Mouse (Mus musculus): Measurements from ENCODE around the gene Nprl3. TPM values are rescaled to one million over a fixed set of nuclear protein-coding genes. Genes with fewer than 3 reads are reported as not detected.
"Not testable (repeated sequence)": the region's sequence is repeated elsewhere in the genome, so short reads cannot be mapped to it uniquely, and the experiment has no call there.

Gene Nprl3
- total RNA-seq (2021): 10 to 100 TPM; 43.6 to 45.6 TPM
- long read RNA-seq, experiment 1, transcript Nprl3-213 (12 exons, 3,417 nt): minor isoform, 7 of 58 reads
- long read RNA-seq, experiment 1, transcript Nprl3-201 (13 exons, 2,865 nt): major isoform, 32 of 58 reads
- long read RNA-seq, experiment 1, partial matches to known transcripts: 3 of 58 reads
- long read RNA-seq, experiment 1, other reads (novel, unspliced or antisense): 12 of 58 reads
- long read RNA-seq, experiment 2, transcript Nprl3-201 (13 exons, 2,865 nt): major isoform, 20 of 36 reads
- long read RNA-seq, experiment 2, partial matches to known transcripts: 1 of 36 reads
- long read RNA-seq, experiment 2, other reads (novel, unspliced or antisense): 10 of 36 reads

DNA sequence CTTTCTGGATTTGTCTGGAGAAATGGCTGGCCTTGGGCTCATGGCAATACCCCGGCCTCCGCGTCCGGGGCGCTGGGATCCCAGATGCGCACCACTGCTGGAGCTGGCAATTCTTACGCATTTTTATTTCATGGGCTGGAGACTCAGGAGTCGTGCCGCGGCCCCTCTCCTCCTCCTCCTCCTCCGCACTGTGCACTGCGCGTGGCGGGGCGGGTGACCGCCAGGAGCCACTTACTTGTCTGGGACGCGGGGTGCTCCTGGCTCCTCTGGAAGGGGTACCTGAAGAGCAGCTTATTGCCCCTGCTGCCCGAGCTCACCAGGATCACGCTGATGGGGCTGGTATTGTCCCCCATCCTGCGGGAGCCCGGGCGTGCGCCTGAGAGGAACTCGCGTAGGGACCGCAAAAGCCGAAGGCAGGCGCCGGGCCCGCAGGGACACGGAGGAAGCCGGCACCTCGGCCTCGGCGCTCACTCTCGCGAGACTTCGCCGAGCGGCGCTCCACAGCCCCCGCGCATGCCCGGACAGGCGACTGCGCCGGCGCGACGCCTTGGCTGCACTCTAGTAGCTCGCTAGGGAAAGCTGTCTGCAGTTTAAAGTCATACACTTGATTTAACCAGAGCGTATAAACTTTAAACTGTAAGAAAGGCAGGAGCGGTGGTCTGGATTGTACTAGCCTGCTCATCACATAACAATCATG is at the start of gene Nprl3:
Gene Nprl3, minus strand, starts transcription at position 520 of the 697 bp plus-strand sequence.
- peak; percentile 95 to 96 for DNase-seq (ENCODE audit: low spot score in 2 of 2)

DNA sequence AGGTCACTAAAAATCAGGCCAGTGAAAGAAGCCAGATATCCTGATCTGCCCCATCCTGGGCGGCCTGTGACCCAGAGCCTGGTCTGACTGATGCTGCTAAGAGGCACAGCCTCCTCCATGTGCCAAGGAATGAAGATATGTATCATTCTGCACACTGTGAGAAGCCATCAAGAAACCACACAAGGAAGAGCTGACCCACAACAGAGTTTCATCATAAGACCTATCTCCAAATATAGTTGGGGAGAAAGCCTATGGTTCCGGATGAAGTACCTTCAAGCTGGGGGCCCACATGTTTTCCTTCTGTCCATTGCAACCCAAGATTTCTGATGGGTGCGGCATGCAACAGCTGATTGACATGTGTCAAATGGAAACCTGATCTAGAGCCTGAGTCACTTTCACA is 48.5 kb upstream of the Nprl3 start:
- no peak for DNase-seq (ENCODE audit: low spot score in 2 of 2)

DNA sequence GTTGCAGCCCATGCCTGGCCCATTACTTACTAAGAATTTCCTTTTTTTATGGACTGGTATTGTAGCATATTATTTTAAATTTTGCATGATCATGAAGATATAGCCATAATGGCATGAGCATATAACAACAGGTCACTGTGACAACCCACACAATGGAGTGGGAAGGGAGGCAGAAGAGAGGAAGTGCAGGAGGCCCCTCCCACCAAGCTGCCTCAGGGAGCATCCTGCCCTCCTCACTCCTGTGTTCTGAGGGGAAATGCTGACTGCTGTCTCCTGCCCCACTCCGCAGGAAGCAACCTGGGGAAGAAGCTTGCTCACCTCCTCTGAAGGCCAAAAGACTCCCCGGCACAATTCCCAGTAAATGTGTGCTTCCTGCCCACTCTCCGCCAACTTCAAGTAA is 42.4 kb upstream of the Nprl3 start:
- DNase-seq (ENCODE audit: low spot score in 2 of 2): no peak

DNA sequence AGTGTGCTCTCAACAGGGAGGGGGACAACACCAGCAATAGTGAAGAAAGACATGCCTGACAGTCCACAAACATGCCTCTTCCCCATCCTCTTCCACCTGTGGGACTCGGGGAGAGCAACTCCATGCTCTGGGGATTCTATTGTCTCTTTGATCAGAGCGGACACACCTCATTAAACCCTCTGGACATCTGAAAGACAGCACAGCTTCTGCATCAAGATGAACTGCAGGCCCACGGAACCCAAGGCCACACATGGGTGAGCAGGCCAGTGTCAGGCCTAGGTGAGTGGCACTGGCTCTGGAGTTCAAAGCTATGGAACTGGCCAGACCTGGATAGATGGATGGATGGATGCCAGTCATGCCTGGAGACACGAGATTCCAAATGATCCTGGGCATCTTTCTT is 41.9 kb upstream of the Nprl3 start:
- no peak for DNase-seq (ENCODE audit: low spot score in 2 of 2)

DNA sequence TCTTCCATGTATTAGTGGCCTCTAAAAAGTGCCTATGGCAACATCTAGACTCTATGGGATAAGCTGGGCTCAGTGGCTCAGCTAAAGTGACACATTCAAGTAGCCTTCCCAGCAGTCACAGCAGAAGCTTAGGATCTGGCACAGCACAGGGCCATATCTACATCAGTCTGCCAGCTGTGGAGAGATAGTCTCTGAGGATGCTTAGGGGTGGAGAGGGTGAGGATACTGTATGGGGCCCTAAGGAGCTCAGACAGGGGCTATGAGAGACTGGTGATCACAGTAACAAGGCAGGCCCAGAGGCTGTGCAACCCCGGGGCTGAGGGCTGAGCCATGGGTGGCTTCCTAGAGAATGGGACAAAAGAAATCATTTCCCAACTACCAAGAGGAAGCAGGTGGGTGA is 39.5 kb upstream of the Nprl3 start:
- DNase-seq (ENCODE audit: low spot score in 2 of 2): no peak

DNA sequence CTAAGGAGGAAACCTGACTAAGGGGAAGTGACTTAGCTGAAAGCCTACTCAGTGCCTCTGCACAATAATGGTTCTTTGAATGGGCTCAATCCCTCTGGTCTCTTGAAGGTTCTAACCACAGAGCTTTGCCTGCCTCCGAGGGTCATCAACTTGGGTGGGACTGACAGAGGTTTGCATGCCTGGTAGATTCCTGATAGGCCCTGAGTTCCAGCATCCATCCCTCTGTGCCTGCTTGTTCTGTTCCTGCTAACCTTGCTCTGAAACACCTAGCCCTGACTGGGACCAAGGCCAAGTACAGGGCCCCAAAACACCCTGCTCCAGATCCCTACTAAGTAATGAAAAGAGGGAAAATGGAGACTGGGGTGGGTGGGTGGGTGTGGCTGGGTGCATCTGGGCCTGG is 35.9 kb upstream of the Nprl3 start:
- no peak for DNase-seq (ENCODE audit: low spot score in 2 of 2)

DNA sequence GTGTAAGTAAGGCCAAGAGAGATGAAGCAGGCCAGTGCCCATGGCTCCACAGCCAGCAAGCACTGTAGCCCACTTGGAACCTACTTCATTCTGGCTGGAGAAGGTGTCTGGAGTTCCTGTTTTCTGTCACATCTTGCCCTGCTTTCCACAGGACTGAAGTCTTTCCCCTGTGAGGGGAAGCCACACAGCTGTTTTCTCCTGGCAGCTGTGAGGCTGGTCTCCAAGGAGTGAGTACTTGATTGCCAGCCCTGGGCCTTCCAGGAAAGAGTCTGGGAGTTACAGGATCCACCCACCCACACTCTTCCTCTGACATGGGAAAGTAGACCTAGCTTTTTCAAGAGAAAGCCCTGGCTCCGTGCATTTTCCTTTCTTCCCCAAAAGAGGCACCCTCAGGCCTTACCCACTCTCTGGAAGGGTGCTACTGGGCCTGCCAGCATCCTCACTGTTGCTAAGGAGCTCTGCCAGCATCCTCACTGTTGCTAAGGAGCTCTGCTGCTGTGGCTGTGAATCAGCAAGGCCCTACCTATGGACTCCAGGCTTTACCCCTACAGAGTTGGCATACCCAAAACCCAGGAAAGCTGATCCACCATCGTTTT is 35.4 kb upstream of the Nprl3 start:
- peak; percentile 24 to 47 for DNase-seq (ENCODE audit: low spot score in 2 of 2)

DNA sequence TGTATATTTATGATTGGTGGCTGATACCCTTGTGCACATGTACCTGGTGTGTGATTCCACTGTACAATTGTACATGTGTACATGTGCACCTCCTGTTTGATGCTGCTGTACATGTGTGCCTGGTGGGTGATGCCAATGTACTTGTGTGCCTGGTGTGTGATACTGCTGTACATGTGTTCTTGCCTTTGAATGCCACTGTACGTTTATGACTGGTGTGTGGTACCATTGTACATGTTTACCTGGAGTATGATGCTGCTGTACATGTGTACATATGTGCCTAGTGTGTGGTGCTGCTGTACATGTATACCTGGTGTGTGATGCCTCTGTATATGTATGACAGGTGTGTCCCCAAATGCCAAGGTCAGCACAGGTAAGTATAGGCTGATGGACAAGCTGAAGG is 34.0 kb upstream of the Nprl3 start:
- no peak for DNase-seq (ENCODE audit: low spot score in 2 of 2)

DNA sequence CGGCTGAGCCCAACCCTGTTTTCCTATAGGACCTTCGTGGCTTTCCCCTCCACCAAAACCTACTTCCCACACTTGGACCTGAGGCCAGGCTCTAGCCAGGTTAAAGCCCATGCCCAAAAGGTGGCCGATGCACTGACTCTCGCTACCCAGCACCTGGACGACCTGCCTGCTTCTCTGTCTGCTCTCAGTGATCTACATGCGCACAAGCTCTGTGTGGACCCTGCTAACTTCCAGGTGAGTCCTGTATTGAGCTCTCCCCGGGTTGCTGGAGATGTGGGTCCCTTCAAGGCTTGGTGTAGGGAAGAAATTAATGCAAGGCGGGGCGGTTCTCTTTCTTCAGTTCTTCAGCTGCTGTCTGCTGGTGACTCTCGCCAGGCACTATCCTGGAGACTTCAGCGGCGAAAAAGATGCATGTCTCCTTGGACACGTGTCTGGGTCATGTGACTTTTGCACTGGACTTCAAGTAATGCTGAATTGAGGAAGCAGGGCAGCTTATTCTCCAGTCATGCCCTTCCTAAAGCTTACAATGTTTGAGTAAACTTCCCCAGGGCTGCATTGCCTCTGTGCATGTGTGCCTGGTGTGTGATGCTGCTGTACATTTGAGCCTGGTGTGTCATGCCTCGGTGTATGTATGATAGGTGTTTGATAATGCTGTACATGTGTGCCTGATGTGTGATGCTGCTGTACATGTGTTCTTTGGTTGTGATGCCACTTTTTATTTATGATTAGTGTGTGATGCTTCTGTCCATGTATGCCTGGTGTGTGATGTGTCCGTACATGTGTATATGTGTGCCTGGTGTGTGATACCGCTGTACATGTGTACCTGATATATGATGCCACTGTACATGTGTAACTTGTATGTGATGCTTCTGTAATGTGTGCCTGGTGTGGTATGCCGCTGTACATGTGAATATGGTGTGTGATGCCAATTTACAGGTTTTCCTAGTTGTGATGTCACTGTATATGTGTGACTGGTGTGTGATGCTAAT is 33.1 kb upstream of the Nprl3 start:
- DNase-seq (ENCODE audit: low spot score in 2 of 2): no peak

DNA sequence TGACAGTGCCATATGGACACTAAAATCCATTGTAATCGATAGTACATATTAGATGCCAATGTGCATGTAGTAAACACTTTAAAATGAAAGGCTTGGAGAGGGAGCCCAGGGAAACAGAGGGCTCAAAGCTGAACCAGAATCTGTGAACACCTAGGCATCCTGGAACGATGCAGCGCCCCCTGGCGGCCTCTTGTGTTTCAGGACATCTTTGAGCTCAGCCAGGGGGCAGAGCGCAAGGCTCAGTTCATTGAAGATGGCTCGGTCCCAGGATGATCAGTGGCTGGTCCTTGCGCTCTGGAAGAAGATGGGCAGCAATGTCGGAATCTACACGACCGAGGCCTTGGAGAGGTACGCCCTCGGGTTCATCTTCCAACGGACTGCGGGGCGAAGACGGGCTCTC is 32.4 kb upstream of the Nprl3 start, which contains the start of gene Hbq1a:
Gene Hbq1a, plus strand, starts transcription at position 205 of the 400 bp plus-strand sequence.
- peak; percentile 53 to 67 for DNase-seq (ENCODE audit: low spot score in 2 of 2)

DNA sequence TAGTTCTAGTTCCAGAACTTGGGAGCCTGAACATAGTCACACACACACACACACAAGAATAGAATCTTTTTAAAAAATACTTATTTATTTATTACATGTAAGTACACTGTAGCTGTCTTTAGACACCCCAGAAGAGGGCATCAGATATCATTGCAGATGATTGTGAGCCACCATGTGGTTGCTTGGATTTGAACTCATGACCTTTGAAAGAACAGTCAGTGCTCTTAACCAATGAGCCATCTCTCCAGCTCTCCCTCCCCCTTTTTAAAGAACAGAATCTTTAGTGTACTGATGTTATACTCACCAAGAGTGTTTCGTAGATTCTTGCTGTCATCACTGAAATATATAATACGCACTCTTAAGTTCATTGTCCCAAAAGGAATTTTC is 31.0 kb upstream of the Nprl3 start:
- no peak for DNase-seq (ENCODE audit: low spot score in 2 of 2)

DNA sequence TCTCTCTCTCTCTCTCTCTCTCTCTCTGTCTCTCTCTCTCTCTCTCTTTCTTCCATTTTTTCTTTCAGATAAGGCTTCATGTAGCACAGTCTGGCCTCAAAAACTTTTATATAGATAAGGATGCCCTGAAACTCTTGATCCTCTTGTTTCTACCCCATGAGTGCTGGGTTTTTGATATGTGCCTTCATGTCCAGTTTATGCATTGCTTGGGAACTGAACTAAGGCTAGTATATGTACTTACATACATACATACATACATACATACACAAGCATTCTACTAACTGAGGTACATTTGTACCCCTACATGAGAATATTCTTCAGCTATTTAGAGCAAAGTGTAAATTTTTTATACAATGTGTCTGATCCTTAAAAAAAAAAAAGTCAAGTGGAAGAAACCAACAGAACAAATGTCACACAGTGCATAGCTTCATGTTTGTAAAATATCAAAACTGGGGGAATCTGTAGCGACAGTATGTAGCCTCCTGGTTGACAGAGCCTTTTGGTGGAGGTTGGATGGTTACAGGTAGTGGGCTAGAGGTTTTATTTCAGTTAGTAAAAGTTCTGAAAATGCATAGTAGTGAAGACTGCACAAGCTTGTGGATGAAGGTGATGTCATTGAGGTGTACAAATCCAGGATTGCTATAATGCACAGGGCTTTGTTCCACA is 30.5 kb upstream of the Nprl3 start:
- no peak for DNase-seq (ENCODE audit: low spot score in 2 of 2)

DNA sequence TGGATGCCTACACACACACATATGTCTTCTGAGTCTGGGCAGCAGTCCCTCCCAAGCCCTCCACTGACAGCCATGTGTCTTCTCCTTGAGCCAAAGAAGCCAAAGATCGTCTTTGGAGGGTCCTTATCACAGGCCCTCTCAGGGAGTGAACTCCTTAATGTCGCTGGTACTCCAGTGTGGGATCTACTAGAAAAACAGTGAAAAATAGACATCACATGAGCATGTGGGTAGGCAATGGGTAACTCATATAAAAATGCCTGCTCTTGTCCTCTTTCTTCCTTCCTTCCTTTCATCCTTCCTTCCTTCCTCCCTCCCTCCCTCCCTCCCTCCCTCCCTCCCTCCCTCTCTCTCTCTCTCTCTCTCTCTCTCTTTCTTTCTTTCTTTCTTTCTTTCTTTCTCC is 29.9 kb upstream of the Nprl3 start:
- not testable (repeated sequence) for DNase-seq (ENCODE audit: low spot score in 2 of 2)

DNA sequence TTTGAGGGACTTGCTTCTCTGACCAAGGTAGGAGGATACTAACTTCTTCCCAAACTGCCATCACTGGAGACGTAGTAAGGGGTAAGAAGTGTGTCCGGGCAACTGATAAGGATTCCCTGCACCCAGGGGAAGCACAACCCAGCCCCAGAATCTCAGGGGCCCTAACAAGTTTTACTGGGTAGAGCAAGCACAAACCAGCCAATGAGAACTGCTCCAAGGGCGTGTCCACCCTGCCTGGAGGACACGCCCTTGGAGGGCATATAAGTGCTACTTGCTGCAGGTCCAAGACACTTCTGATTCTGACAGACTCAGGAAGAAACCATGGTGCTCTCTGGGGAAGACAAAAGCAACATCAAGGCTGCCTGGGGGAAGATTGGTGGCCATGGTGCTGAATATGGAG is 28.7 kb upstream of the Nprl3 start, which contains the start of gene Hba-a2:
Gene Hba-a2, plus strand, starts transcription at position 287 of the 400 bp plus-strand sequence.
- DNase-seq (ENCODE audit: low spot score in 2 of 2): not testable (repeated sequence)

DNA sequence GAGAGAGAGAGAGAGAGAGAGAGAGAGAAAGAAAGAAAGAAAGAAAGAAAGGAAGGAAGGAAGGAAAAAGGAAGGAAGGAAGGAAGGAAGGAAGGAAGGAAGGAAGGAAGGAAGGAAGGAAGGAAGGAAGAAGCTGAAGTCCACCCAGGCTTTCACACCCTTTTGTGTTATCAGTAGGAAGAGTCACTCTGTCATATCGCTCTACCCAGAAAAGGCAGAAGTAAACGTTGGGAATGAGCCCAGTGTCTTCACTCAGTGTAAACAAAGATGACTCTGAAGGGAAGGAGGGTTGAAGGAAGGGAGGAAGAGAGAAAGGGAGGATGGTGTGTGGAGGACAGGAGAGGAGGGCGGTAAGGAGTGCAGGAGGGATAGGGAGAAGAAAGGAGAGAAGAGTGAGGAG is 26.0 kb upstream of the Nprl3 start:
- not testable (repeated sequence) for DNase-seq (ENCODE audit: low spot score in 2 of 2)

DNA sequence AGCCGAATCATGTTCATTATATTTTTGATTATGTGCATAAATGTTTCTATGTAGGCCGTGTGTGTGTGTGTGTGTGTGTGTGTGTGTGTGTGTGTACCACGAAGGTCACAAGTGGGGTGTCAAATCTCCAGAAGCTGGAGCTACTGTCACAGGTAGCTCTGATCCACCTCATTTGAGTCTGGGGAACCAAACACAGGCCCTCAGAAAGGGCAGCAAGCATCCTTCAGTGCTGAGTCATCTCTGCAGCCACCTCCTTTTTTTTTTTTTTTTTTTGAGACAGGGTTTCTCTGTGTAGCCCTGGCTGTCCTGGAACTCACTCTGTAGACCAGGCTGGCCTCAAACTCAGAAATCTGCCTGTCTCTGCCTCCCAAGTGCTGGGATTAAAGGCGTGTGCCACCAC is 25.3 kb upstream of the Nprl3 start:
- not testable (repeated sequence) for DNase-seq (ENCODE audit: low spot score in 2 of 2)

DNA sequence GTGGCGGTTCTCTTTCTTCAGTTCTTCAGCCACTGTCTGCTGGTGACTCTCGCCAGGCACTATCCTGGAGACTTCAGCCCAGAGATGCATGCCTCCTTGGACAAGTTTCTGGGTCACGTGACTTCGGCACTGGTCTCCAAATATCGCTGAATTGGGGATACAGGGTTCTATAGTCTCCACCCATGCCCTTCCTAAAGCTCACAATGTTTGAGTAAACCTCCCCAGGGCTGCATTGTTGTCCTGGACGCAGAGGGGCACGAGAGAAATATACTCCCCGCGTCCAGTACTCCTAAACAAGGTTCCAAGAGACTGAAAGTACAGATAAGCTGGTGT is 20.0 kb upstream of the Nprl3 start:
- no peak for DNase-seq (ENCODE audit: low spot score in 2 of 2)

DNA sequence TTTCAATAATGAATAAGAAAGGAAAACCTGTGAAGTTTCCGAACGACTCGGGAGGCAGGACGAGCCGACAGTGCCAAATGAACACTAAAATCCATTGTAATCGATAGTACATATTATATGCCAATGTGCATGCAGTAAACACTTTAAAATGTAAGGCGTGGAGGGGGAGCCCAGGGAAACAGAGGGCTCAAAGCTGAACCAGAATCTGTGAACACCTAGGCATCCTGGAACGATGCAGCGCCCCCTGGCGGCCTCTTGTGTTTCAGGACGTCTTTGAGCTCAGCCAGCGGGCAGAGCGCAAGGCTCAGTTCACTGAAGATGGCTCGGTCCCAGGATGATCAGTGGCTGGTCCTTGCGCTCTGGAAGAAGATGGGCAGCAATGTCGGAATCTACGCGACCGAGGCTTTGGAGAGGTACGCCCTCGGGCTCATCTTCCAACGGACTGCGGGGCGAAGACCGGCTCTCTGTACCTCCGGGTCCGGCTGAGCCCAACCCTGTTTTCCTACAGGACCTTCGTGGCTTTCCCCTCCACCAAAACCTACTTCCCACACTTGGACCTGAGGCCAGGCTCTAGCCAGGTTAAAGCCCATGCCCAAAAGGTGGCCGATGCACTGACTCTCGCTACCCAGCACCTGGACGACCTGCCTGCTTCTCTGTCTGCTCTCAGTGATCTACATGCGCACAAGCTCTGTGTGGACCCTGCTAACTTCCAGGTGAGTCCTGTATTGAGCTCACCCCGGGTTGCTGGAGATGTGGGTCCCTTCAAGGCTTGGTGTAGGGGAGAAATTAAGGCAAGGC is 19.4 kb upstream of the Nprl3 start, which contains the start of gene Hbq1b:
Gene Hbq1b, plus strand, starts transcription at position 271 of the 798 bp plus-strand sequence.
- peak; percentile 78 to 79 for DNase-seq (ENCODE audit: low spot score in 2 of 2)

DNA sequence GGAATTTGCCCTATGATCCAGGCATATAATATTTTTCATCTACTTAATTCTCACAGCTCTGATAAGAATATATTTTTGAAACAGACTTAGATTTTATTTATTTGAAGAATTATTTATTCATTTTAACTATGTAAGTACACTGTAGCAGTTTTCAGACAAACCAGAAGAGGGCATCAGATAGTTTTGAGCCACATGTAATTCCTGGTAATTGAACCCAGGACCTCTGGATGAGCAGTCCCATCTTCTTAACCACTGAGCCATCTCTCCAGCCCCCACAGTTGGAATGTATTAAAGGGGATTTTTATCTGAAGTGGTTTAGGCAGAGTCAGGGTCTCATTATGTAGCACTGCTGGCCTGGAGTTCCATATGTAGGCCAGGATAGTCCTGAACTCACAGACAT is 18.4 kb upstream of the Nprl3 start:
- DNase-seq (ENCODE audit: low spot score in 2 of 2): not testable (repeated sequence)

Measured in left cerebral cortex, adult 18-20 months (tissue).